ENCODE assay signal across 24 mouse cellular contexts in genomic region chr2:52177726-52178125, GRCm38 (mm10).
DNase-seq lines count a peak whose midpoint lies in the region; ATAC-seq and TF ChIP-seq lines count a peak whose summit lies in the region.
"Had no signal": no experiment of that assay in that cellular context is flagged by ENCODE, and none has a peak within 500 bp of the region (broad histone marks: within the 10 kb centered on the region; RNA-seq: fewer than 3 reads in every experiment).

No protein-coding gene starts in this region.

- H3K9me3 ChIP-seq in lung, postnatal 0 days (ENCODE audit: low read length) = no peaks in the 10 kb centered on the region
- H3K9me3 ChIP-seq: G1E; heart, embryonic 15.5 days; limb, embryonic 12.5 days had no signal

- 66% methylated on average over 9 of the region's 9 CpGs for WGBS in lung, postnatal 0 days

- no peak for TF ChIP-seq EP300 in lung, postnatal 0 days (IDR thresholded peaks at IDR 0.05)

- H3K9ac ChIP-seq in lung, postnatal 0 days (replicated peaks; ENCODE audit: low read depth) = no peak overlapping the region
- H3K9ac ChIP-seq: heart, embryonic 15.5 days; limb, embryonic 12.5 days; liver, postnatal 0 days had no signal

- no peaks in the 10 kb centered on the region for H3K27me3 ChIP-seq in lung, postnatal 0 days (replicated peaks; ENCODE audit: insufficient read depth, low read length)
- H3K27me3 ChIP-seq: CH12.LX; heart, embryonic 15.5 days; limb, embryonic 12.5 days; Patski had no signal

- intact Hi-C loops in heart, postnatal 10 days (cut with DNase I) = no loop called here
- intact Hi-C loops in heart, postnatal 36 days (cut with DNase I) = no loop called here

- no peak overlapping the region for H3K4me2 ChIP-seq in lung, postnatal 0 days (replicated peaks; ENCODE audit: low read depth, low read length)
- H3K4me2 ChIP-seq: heart, embryonic 15.5 days; limb, embryonic 12.5 days; liver, embryonic 11.5 days; midbrain, embryonic 11.5 days had no signal

- H3K4me3 ChIP-seq in lung, postnatal 0 days (ENCODE audit: low read depth, low read length) = no peak overlapping the region
- H3K4me3 ChIP-seq: heart, adult 2 months; heart, embryonic 15.5 days; limb, embryonic 12.5 days had no signal

- H3K4me1 ChIP-seq in lung, postnatal 0 days (ENCODE audit: insufficient read depth, low read depth, low read length) = no peaks in the 10 kb centered on the region
- H3K4me1 ChIP-seq: heart, embryonic 15.5 days; limb, embryonic 12.5 days had no signal

- TF ChIP-seq CTCF in lung, postnatal 0 days (IDR thresholded peaks at IDR 0.05) = no peak

- no peaks in the 10 kb centered on the region for H3K36me3 ChIP-seq in lung, postnatal 0 days (ENCODE audit: insufficient read depth, low read length)
- H3K36me3 ChIP-seq: G1E; heart, embryonic 15.5 days; limb, embryonic 12.5 days had no signal

- ATAC-seq in cerebellum, adult (ENCODE audit: insufficient number of reproducible peaks, low FRiP score, low TSS enrichment) = no peak
- peak; percentile 60 for ATAC-seq in lung, postnatal 0 days
- ATAC-seq in granulocyte monocyte progenitor cell, adult 5-6 weeks (replicated peaks; ENCODE audit: poor library complexity, severe bottlenecking) = no peak
- ATAC-seq: hindbrain, postnatal 0 days; intestine, embryonic 16.5 days; liver, postnatal 0 days; Patski had no signal

- peak; percentile 57 for DNase-seq in cerebellum, adult 9-11 months
- DNase-seq in heart, postnatal 10 days = peak; percentile 16 to 25
- no peak for DNase-seq in heart, postnatal 36 days
- peak; percentile 72 for DNase-seq in lung, postnatal 0 days (ENCODE audit: low spot score)
- DNase-seq in lung, postnatal 14 days = no peak
- DNase-seq: adrenal gland, postnatal 36 days; embryo, embryonic 11 days; gastrocnemius, postnatal 10 days; heart, adult 2 months; kidney, adult 9 months; kidney, postnatal 25 days; liver, postnatal 0 days; thymus, postnatal 14 days had no signal

- H3K27ac ChIP-seq in lung, postnatal 0 days (ENCODE audit: low read length) = no peak overlapping the region
- H3K27ac ChIP-seq: heart, adult 2 months; heart, embryonic 15.5 days; hindbrain, postnatal 0 days; limb, embryonic 12.5 days had no signal

Comparison
In these comparisons a context has a peak if more than half of its experiments do, and no peak if none do; other contexts are left out.
1. DNase-seq: peak in cerebellum, adult 9-11 months (single experiment), heart, postnatal 10 days (2 of 2) and lung, postnatal 0 days (single experiment); none in heart, postnatal 36 days (0 of 2) and lung, postnatal 14 days (single experiment).